Mouse (Mus musculus) c-Kit-negative CD71-positive TER-119-positive erythroid progenitor cells, embryonic 14.5 days (primary cell): ENCODE data around the gene Pes1.
"Not testable (repeated sequence)": the region's sequence is repeated elsewhere in the genome, so short reads cannot be mapped to it uniquely, and the experiment has no call there.

Experiments
- DNase-seq: peaks from one replicate; pipeline ENCODE4 v3.0.0-alpha.2; 2013; ENCODE audit warnings: low read depth, low spot score

Pes1 gene

DNA sequence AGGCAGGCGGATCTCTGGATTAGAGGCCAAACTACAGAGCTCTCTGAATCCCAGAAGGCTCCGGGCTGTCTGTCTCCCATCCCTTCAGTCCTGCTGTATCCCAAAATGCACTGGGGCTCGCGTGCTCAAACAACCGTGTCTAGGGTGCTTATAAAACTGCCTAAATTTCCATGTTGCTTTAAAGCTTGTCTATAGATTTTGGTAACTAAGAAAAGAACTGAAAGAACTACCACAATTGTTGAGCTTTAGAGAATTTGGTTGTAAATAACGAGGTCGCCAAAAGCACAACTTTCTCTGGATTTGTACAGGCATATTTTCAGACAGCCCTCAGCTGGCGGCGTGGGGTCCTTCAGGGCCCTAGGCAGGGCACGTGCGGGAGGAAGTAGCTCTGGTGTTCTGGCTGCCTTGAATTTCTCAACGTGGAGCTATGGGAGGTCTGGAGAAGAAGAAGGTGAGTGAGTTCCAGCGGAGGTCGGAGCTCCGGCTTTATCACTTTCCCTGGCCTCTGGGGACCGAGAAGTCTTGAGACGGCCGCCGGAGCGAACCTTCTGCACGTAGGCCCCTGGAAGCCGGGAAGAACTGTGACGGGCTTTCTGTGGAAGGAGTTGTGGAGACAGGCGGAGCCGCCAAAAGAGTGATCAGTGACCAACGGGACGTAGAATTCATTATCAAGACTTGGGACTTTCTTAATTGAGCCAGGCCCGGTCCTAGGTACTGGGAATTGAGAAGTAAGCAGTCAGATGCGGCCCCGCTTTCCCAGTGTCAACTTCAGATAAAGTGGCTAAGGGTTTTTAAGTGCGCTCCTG is at the start of gene Pes1:
TSS of gene Pes1 (plus strand) at position 366 of the 806 bp plus-strand sequence.
- peak; percentile 78 for DNase-seq

DNA sequence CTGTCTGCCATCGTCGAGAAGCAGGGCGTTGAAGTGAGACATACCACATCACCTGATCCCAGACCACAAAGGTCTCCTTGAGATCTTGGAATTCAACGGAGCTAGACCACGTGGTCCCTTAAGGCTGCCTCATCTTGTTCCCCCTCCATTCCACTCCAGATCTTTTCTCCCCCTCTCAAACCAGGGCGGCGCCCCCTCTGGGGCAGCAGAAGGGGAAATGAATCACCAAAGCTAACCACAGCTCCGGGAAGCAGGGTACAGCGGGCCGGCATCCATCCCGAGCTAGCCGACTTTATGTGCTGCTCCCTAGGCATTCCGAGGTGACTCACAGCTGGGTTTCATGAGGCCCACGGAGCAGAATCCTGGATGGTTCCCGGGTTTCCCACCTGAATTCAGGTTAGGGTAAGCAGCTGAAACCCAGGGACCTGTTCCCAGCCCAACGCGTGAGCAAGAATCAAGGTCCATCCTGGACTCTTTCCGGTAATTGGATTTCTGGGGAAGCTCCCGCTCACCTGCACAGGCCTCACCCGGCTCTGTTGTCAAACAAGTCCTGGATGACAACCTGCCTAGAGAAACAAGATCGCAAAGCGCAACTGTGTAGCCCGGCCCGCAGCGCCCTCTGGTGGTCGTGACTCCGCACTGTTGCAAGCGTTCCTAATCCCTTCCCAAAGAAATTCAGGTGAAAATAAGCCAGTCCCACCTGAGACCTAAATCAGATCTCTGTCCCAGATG is 49.5 kb upstream of the Pes1 start, which contains the start of gene Slc35e4:
TSS of gene Slc35e4 (minus strand) at position 556 of the 732 bp plus-strand sequence.
- peak; percentile 29 for DNase-seq

DNA sequence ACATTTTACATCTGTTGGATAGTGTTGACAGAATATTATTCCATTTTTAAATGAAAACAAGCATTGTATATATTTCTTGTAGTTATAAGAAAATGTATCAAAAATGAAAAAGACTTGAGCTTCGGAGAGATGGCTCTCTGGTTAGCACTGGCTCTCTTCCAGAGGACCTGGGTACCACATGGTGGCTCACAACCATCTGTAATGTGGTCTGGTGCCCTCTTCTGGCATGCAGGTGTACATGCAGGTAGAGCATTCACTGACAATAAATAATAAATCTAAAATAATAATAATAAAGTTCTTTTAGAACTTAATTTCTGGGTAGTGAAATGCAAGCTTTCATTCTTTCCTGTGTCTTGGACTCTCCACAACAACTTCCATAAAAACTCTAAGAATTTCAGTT is 45.0 kb upstream of the Pes1 start:
- DNase-seq, result no peak

DNA sequence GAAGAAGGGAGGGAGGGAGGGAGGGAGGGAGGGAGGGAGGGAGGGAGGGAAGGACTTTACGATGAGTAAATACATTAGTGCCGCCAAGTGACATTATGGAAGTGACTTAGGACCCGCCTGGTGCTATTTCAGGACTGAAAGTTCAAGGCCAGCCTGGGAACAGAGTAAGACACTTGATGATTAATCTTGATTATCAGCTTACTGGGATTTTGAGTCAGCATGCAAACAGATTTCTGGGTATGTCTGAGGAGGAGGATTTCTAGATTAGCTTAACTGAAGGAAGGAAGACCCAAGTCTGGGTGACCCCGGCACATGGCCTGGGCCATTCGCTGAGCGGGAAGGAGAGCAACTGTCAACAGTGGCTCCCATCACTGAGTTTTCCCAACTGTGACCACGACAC is 43.3 kb upstream of the Pes1 start:
- no peak for DNase-seq

- no peak for DNase-seq
These were observed 42.4 kb upstream of the Pes1 start for GRCm38 (mm10) chr11:3921281-3921850.

DNA sequence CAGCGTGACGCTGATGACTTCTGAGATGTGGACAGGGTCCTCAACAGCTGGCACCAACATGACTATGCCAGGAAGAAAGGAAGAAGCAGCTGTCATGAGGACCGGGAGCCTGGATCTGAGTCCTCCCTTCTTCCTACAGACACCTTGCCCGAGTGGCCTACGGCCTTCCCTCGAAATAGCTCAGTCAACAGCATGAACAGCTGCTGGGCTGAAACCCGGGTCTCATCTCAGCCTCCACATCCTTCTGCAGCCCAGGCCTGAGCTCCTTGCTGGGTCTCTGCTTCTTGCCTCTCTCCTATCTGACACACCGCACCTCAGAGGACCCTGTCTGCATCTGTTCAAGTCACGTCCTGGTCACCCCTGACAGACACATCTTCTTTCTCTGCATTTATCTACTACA is 41.7 kb upstream of the Pes1 start:
- no peak for DNase-seq

- no peak for DNase-seq
These were observed 41.0 kb upstream of the Pes1 start for GRCm38 (mm10) chr11:3922731-3923130.

DNA sequence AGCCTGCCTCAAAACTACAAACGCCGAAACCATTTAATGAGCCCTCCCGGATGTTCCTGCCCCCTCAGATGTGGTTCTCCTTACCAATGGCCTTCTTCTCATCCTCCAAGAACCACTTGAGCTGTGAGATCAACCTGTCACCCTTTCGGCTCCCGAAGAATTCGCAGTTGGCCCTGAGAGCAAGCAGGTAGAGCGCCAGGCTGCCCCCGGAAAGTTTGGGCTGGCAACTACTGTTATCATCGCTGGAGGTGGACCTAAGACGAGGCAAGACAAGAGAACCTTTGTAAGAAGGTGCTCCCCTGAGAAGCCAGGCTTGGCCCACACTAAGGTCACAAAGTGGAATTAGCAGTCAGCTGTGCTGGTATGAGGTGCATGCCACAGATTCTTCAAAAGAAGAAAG is 37.9 kb upstream of the Pes1 start:
- no peak for DNase-seq

GRCm38 (mm10) chr11:3930019-3930418 is 33.8 kb upstream of the Pes1 start:
- DNase-seq, result no peak

- no peak for DNase-seq
These were observed 32.8 kb upstream of the Pes1 start for GRCm38 (mm10) chr11:3930931-3931330.

- no peak for DNase-seq
These were observed 32.1 kb upstream of the Pes1 start, which contains the start of gene Tcn2 for GRCm38 (mm10) chr11:3931511-3932211. Gene Tcn2 (minus strand): TSS chr11:3932159.

DNA sequence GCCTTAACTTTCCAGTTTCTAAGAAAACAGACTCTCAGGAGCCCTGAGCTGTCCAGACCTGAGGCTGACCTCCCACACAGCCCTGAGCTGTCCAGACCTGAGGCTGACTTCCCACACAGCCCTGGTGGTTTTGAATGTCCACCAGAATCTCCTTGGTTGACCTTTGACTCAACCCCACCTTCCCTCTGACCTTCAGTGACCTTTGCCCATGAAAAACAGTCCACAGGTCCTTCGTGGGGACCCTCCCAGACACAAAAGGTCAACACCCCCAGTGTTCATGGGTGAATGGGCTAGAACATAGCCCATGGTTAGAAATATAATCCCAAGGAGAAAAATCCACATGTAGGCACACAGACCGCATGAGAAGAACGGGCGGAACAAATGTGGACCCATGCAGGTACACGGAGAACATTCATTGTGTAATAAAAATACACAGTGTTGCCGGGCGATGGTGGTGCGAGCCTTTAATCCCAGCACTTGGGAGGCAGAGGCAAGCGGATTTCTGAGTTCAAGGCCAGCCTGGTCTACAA is 30.0 kb upstream of the Pes1 start:
- no peak for DNase-seq

DNA sequence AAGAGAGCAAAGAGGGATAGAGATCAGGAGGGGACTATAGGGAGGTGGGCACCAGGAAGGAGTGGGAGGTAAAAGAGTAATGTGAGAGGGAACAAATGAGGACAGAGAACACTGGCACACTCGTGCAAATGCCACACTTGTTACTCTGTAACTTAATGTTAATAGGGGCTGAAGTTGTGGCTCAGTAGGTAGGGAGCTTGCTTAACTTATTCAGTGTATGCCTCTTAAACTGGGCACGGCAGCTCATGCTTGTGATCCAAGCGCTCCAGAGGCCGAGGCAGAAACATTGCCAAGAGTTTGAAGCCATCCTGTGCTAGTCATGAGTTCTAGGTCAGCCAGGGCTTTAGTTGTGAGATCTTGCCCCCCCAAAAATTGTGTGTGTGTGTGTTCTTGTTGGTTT is 28.6 kb upstream of the Pes1 start:
- DNase-seq, result no peak

GRCm38 (mm10) chr11:3936318-3936717 is 27.5 kb upstream of the Pes1 start:
- DNase-seq, result no peak

GRCm38 (mm10) chr11:3937321-3937874 is 26.4 kb upstream of the Pes1 start:
- no peak for DNase-seq

DNA sequence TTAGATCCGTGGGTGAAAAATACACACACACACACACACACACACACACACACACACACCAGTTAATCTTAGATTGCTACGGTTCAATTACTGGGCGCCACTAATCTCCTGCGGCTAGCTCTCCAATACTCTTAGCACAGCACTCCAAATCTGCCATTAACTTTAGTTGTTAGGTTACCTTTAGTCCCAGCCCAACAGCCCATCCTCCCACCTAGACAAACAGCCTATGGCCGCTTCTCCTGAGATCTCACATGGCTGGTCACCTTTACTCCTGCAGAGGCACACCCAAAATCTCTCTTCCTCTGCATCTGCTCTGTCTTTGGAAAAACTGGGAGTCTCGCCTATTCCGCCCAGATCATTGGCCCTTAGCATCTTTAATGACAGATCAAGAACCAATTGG is 22.4 kb upstream of the Pes1 start:
- DNase-seq, result no peak

DNA sequence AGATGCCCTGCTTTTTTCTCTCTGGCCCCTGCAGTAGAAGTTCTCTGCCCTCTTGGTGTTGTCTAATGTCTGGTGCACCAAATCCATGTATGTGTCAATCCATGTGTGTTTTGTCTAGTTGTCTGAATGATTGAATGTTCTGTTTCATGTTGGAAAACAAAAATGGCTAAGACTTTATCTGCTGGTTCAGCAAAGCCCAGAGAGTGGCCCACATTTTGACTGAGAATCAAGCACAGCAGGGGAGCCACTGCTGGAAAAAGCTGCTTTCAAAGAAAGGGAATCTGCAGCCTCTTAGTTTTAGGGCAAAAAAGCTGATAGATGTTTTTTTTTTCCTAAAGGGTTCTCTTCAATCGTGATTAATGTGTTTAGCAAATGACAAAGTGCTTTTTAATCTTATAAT is 17.4 kb upstream of the Pes1 start:
- DNase-seq, result no peak

DNA sequence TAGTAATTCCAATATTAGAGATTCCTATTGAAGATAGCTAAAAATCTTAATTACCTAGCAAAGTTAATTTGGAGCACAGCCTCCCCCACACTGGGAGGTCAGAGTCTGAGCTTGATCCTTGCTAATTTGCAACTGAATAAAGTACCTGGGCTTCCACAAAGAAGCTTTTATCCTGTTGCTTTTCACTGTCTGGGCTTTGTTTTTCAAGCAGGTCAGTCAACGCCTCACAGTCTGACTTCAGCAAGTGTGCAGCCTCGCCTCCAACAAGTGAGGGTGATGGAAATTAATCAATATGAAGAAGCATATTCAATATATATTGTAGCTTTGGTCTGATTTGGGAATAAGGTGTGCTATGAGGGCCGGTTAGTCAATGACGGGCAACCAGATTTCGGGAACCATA is 8.9 kb upstream of the Pes1 start:
- DNase-seq, result not testable (repeated sequence)

- DNase-seq, result not testable (repeated sequence)
These were observed 8.4 kb upstream of the Pes1 start for GRCm38 (mm10) chr11:3955371-3955770.

DNA sequence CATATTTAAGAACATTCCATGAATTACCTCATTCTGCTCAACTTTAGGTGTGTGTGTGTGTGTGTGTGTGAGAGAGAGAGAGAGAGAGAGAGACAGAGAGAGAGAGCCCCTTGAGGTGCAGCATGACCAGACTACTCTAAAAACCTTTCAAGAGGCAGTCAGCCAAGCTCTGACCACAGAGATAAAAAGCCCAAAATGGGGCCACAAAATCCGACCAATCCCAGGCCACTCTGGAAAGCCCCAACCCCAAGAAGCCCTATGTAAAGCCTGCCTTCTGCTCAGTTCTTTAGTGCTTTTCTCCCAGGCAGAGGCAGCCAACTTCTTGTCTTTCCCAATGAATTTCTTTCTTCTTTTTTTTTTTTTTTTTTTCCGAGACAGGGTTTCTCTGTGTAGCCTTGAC is 2.9 kb upstream of the Pes1 start:
- DNase-seq, result no peak

- no peak for DNase-seq
These were observed 2.0 kb upstream of the Pes1 start for GRCm38 (mm10) chr11:3961761-3962160.
